Mouse (Mus musculus): Measurements from ENCODE around the gene Lama2. TPM values are rescaled to one million over a fixed set of nuclear protein-coding genes. Genes with fewer than 3 reads are reported as not detected.
"Not testable (repeated sequence)": the region's sequence is repeated elsewhere in the genome, so short reads cannot be mapped to it uniquely, and the experiment has no call there.

The Lama2 gene
- total RNA-seq, 2 experiments from 2014 or later = 14.3 to 14.4 TPM

- no peak for DNase-seq (ENCODE audit: low spot score in 2 of 2)
Observed at GRCm38 (mm10) chr10:26948331-26948730, 671.2 kb downstream of the Lama2 start.

- no peak for DNase-seq (ENCODE audit: low spot score in 2 of 2)
Observed at GRCm38 (mm10) chr10:26939549-26939948, 680.0 kb downstream of the Lama2 start.

GRCm38 (mm10) chr10:26938464-26938863 is 681.1 kb downstream of the Lama2 start:
- DNase-seq (ENCODE audit: low spot score in 2 of 2) = not testable (repeated sequence)

- DNase-seq (ENCODE audit: low spot score in 2 of 2) = not testable (repeated sequence)
Observed at GRCm38 (mm10) chr10:26936056-26936455, 683.5 kb downstream of the Lama2 start.
